Mouse (Mus musculus) megakaryocyte, embryonic 14.5 days (primary cell): ENCODE results near the gene Pamr1. TPM values are rescaled to one million over a fixed set of nuclear protein-coding genes. Genes with fewer than 3 reads are reported as not detected.

Experiments
- H3K27me3 ChIP-seq: replicated peaks from 2 replicates; pipeline ENCODE3; 2012; ENCODE audit warnings: inconsistent platforms
- H3K36me3 ChIP-seq: replicated peaks from 2 replicates; pipeline ENCODE3; 2012; ENCODE audit warnings: low read length, inconsistent platforms, mixed read lengths
- H3K4me1 ChIP-seq: 2 replicates; pipeline ENCODE4 v1.6.1; 2012; ENCODE audit warnings: inconsistent platforms
- H3K4me3 ChIP-seq: replicated peaks from 2 replicates; pipeline ENCODE3; 2012; ENCODE audit warnings: moderate library complexity, mild to moderate bottlenecking, inconsistent platforms
- H3K9me3 ChIP-seq: 2 replicates; pipeline ENCODE4 v1.6.1; 2012; ENCODE audit warnings: inconsistent platforms
- FLI1 ChIP-seq: IDR thresholded peaks from 2 replicates; pipeline ENCODE4 v1.6.1; 2012; ENCODE audit warnings: low read length, inconsistent platforms, mixed read lengths
- GATA1 ChIP-seq: IDR thresholded peaks from 3 replicates; pipeline ENCODE4 v1.6.1; 2012; ENCODE audit warnings: mixed read lengths, low read length, inconsistent platforms, borderline replicate concordance
- polyA plus RNA-seq: library from polyadenylated mRNA; stranded (reverse); fragments of >175 nt; gene quantifications from 2 replicates; pipeline ENCODE4 v1.2.3, GENCODE M21; 2012; ENCODE audit warnings: low replicate concordance; ENCODE audit not compliant: insufficient read depth

Gene Pamr1
- polyA plus RNA-seq, 1 experiment = not detected

GRCm38 (mm10) chr2:102676716-102677312 is 127.0 kb downstream of the Pamr1 start:
- Histone ChIP-seq H3K4me3 (no peak overlapping the region), H3K9me3 (no peaks in the 10 kb centered on the region)
- TF ChIP-seq FLI1 (no peak), GATA1 (no peak)

GRCm38 (mm10) chr2:102677400-102677799 is 127.6 kb downstream of the Pamr1 start:
- TF ChIP-seq FLI1 (no peak), GATA1 (no peak)
- Histone ChIP-seq H3K4me3 (no peak overlapping the region), H3K36me3 (no peaks in the 10 kb centered on the region), H3K9me3 (no peaks in the 10 kb centered on the region), H3K4me1 (peaks cover 4% of the 10 kb centered on the region; the same call in 1 of the 2 replicates), H3K27me3 (peaks cover 33% of the 10 kb centered on the region)

More at GRCm38 (mm10) chr2:102676716-102677312, 127.0 kb downstream of the Pamr1 start:
- peaks cover 4% of the 10 kb centered on the region; the same call in 1 of the 2 replicates for H3K4me1 ChIP-seq
- H3K27me3 ChIP-seq = peaks cover 34% of the 10 kb centered on the region
- no peaks in the 10 kb centered on the region for H3K36me3 ChIP-seq

- Histone ChIP-seq H3K27me3 (peaks cover 24% of the 10 kb centered on the region), H3K36me3 (no peaks in the 10 kb centered on the region), H3K4me3 (no peak overlapping the region), H3K4me1 (no peaks in the 10 kb centered on the region), H3K9me3 (no peaks in the 10 kb centered on the region)
- no peak for TF ChIP-seq GATA1
- TF ChIP-seq FLI1 = no peak
Observed at GRCm38 (mm10) chr2:102681351-102681750, 131.5 kb downstream of the Pamr1 start.

GRCm38 (mm10) chr2:102682168-102682567 is 132.4 kb downstream of the Pamr1 start:
- no peak for TF ChIP-seq FLI1
- TF ChIP-seq GATA1 = no peak
- no peaks in the 10 kb centered on the region for H3K9me3 ChIP-seq
- no peaks in the 10 kb centered on the region for H3K36me3 ChIP-seq
- H3K4me3 ChIP-seq = no peak overlapping the region
- H3K27me3 ChIP-seq = peaks cover 22% of the 10 kb centered on the region
- H3K4me1 ChIP-seq = no peaks in the 10 kb centered on the region

- Histone ChIP-seq H3K4me3 (no peak overlapping the region), H3K27me3 (peaks cover 31% of the 10 kb centered on the region), H3K4me1 (no peaks in the 10 kb centered on the region), H3K9me3 (no peaks in the 10 kb centered on the region), H3K36me3 (no peaks in the 10 kb centered on the region)
- TF ChIP-seq GATA1 (no peak), FLI1 (no peak)
Observed at GRCm38 (mm10) chr2:102685371-102686107, 135.7 kb downstream of the Pamr1 start.

- TF ChIP-seq GATA1 (no peak), FLI1 (no peak)
- H3K4me1 ChIP-seq = no peaks in the 10 kb centered on the region
- H3K4me3 ChIP-seq = no peak overlapping the region
- no peaks in the 10 kb centered on the region for H3K36me3 ChIP-seq
- H3K9me3 ChIP-seq = no peaks in the 10 kb centered on the region
- peaks cover 32% of the 10 kb centered on the region for H3K27me3 ChIP-seq
Observed at GRCm38 (mm10) chr2:102686108-102686450, 136.3 kb downstream of the Pamr1 start.

Other genes starting within 250 kb of the Pamr1 start
- gene Trim44, start 142.2 kb upstream of the Pamr1 start, polyA plus RNA-seq = 1.2 and 3.5 TPM in 2 replicates
- 0.16 TPM in 1 of 2 replicates, not detected in the other for gene Fjx1, start 97.5 kb upstream of the Pamr1 start, polyA plus RNA-seq
- gene Slc1a2, start 108.6 kb downstream of the Pamr1 start, polyA plus RNA-seq = not detected in 2 replicates